Mouse (Mus musculus) intestine, embryonic 15.5 days (tissue): Measurements from ENCODE around the gene Efcab9. TPM values are rescaled to one million over a fixed set of nuclear protein-coding genes. Genes with fewer than 3 reads are reported as not detected.

Source experiments
- polyA plus RNA-seq: library from polyadenylated mRNA; unstranded; fragments of >200 nt; fragmentation: Nextera tagmentation; extraction: Ambion mirVana; gene quantifications from 2 replicates; pipeline ENCODE4 v1.2.1, GENCODE M21; 2015

The Efcab9 gene
- polyA plus RNA-seq, 1 experiment from 2014 or later, result 0.64 TPM

Other genes with a start within 250 kb of the Efcab9 start
- gene Hba-a1, start 248.6 kb downstream of the Efcab9 start, polyA plus RNA-seq, result 4,064 and 4,369 TPM in 2 replicates
- 3.0 and 3.3 TPM in 2 replicates for gene Hbq1b, start 245.1 kb downstream of the Efcab9 start, polyA plus RNA-seq
- gene Hba-a2, start 235.6 kb downstream of the Efcab9 start, polyA plus RNA-seq, result 10,966 and 11,197 TPM in 2 replicates
- gene Hbq1a, start 232.0 kb downstream of the Efcab9 start, polyA plus RNA-seq, result 0.40 and 0.68 TPM in 2 replicates
- gene Sh3pxd2b, start 184.3 kb downstream of the Efcab9 start, polyA plus RNA-seq, result 12.9 and 13.5 TPM in 2 replicates
- 29.4 and 34.0 TPM in 2 replicates for gene Ubtd2, start 76.7 kb downstream of the Efcab9 start, polyA plus RNA-seq
- gene Stk10, start 1.2 kb upstream of the Efcab9 start, polyA plus RNA-seq, result 3.6 and 4.3 TPM in 2 replicates
- 59.8 and 65.7 TPM in 2 replicates for gene Fbxw11, start 110.6 kb upstream of the Efcab9 start, polyA plus RNA-seq